Mouse (Mus musculus): ENCODE measurements around the gene Ctu2. TPM values are rescaled to one million over a fixed set of nuclear protein-coding genes. Genes with fewer than 3 reads are reported as not detected.
A peak's percentile ranks its signal among the peaks of the same experiment; 100 is the strongest.

Gene Ctu2
- total and polyA plus RNA-seq, 3 experiments, result 23.8 to 63.1 (median 40.4) TPM

DNA sequence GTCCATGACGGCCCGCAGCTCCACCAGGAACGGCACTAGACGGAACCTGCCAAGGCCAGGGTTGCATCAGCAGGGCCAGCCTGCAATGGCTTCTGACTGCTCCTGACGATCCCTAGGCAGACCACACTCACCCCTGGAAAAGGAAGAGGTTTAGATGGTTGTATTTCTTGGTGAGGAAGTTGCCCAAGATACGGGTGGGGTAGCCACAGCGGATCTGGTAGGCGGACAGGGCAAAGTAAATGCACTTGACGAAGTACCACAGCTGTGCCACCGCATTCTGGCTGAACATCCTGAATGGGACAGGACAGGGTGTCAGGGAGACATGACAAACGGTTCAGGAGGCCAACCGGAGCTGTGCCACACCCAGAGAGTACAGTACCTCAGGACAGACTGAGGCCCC lies 8.9 kb downstream of the Ctu2 start:
- no peak overlapping the region for H3K4me2 ChIP-seq (ENCODE audit: insufficient read depth, low read depth, poor library complexity, severe bottlenecking)
- H3K9ac ChIP-seq (ENCODE audit: insufficient read depth, low read depth), result no peak overlapping the region
- DNase-seq (ENCODE audit: extremely low read depth), result no peak
- in situ Hi-C loops (cut with MboI; ENCODE audit: low pct_ligation_motif_present, low pct_unique_long_range_greater_than_20kb, low sequenced_read_pairs), result no loop called here
- H3K4me1 ChIP-seq (ENCODE audit: control insufficient read depth in 1 of 2, insufficient read depth in 2 of 2), result peaks cover 3 to 4% of the 10 kb centered on the region in 2 experiments; a peak in 1 of 4 replicates
- no peak for TF ChIP-seq EP300 (IDR thresholded peaks at IDR 0.05; ENCODE audit: low read length)
- no peak for TF ChIP-seq CHD2 (IDR thresholded peaks at IDR 0.05; ENCODE audit: low read length)
- TF ChIP-seq RCOR1 (conservative IDR thresholded peaks at IDR 0.05; ENCODE audit: low read depth, low read length), result no peak
- TF ChIP-seq CHD1 (IDR thresholded peaks at IDR 0.05; ENCODE audit: low read depth, low read length), result no peak
- 0 out of 2 replicates have a peak, but pooled peaks have one; percentile 19 for TF ChIP-seq POLR2AphosphoS2 (IDR thresholded peaks at IDR 0.05; ENCODE audit: low read depth, low read length)
- TF ChIP-seq ZC3H11A (IDR thresholded peaks at IDR 0.05; ENCODE audit: low read depth, low read length), result no peak
- no peak for TF ChIP-seq USF1 (IDR thresholded peaks at IDR 0.05; ENCODE audit: low read depth, low read length)
- no peak for TF ChIP-seq ZMIZ1 (IDR thresholded peaks at IDR 0.05; ENCODE audit: low read depth, low read length)
- peaks cover 12% of the 10 kb centered on the region for H3K9me3 ChIP-seq (replicated peaks; ENCODE audit: low read length)
- no peak overlapping the region for H3K27ac ChIP-seq (ENCODE audit: insufficient read depth, low read depth)
- dilution Hi-C loops (cut with MboI; ENCODE audit: extremely low pct_ligation_motif_present, extremely low pct_unique_long_range_greater_than_20kb, low sequenced_read_pairs), result no loop called here
- no peaks in the 10 kb centered on the region for H3K79me2 ChIP-seq (replicated peaks; ENCODE audit: control insufficient read depth, extremely low read depth, insufficient read depth, poor library complexity, severe bottlenecking)
- no peak overlapping the region for H3K4me3 ChIP-seq (replicated peaks in 1 of 3; ENCODE audit: low read depth in 2 of 3, low read length in 2 of 3, poor library complexity in 1 of 3)
- H3K36me3 ChIP-seq (replicated peaks in 1 of 2; ENCODE audit: control insufficient read depth in 1 of 2, insufficient read depth in 1 of 2, low read length in 1 of 2), result peaks cover 98 to 100% of the 10 kb centered on the region in 2 experiments
- H3K27me3 ChIP-seq (replicated peaks), result no peaks in the 10 kb centered on the region

DNA sequence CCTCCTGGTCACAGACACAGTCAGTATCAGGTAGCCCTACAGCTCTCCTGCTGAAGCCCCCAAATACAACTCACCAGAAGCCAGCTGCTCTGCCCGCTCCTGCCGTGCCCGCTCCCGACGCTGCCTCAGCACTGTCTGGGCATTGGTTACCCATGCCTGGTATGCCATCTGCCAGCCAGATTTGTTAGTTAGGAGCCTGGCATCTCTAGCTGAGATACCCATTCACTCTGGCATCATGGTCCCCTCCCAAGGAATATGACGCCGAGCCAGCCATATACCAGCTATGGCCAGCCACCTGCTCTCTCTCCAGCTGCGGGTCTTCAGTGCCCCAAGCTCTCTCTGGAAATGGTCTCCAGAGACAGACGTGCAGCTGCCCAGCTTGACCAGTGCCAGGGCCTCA lies 12.4 kb downstream of the Ctu2 start:
- in situ Hi-C loops (cut with MboI; ENCODE audit: low pct_ligation_motif_present, low pct_unique_long_range_greater_than_20kb, low sequenced_read_pairs), result no loop called here
- Histone ChIP-seq H3K27me3 (replicated peaks) (no peaks in the 10 kb centered on the region), H3K27ac (ENCODE audit: insufficient read depth, low read depth) (no peak overlapping the region), H3K9ac (ENCODE audit: insufficient read depth, low read depth) (no peak overlapping the region), H3K9me3 (replicated peaks; ENCODE audit: low read length) (peaks cover 9% of the 10 kb centered on the region), H3K79me2 (replicated peaks; ENCODE audit: control insufficient read depth, extremely low read depth, insufficient read depth, poor library complexity, severe bottlenecking) (no peaks in the 10 kb centered on the region), H3K4me1 (ENCODE audit: control insufficient read depth in 1 of 2, insufficient read depth in 2 of 2) (peaks cover 3 to 4% of the 10 kb centered on the region in 2 experiments; a peak in 1 of 4 replicates), H3K36me3 (replicated peaks in 1 of 2; ENCODE audit: control insufficient read depth in 1 of 2, insufficient read depth in 1 of 2, low read length in 1 of 2) (peaks cover 93 to 97% of the 10 kb centered on the region in 2 experiments), H3K4me2 (ENCODE audit: insufficient read depth, low read depth, poor library complexity, severe bottlenecking) (no peak overlapping the region), H3K4me3 (replicated peaks in 1 of 3; ENCODE audit: low read depth in 2 of 3, low read length in 2 of 3, poor library complexity in 1 of 3) (no peak overlapping the region)
- TF ChIP-seq CTCF (conservative IDR thresholded peaks at IDR 0.05 in 1 of 2, IDR thresholded peaks at IDR 0.05 in 1 of 2; ENCODE audit: low read depth in 2 of 2, low read length in 2 of 2), result no peak
- no peak for TF ChIP-seq ETS1 (conservative IDR thresholded peaks at IDR 0.05; ENCODE audit: low read depth, low read length)
- no peak for DNase-seq (ENCODE audit: extremely low read depth)
- dilution Hi-C loops (cut with MboI; ENCODE audit: extremely low pct_ligation_motif_present, extremely low pct_unique_long_range_greater_than_20kb, low sequenced_read_pairs), result no loop called here

DNA sequence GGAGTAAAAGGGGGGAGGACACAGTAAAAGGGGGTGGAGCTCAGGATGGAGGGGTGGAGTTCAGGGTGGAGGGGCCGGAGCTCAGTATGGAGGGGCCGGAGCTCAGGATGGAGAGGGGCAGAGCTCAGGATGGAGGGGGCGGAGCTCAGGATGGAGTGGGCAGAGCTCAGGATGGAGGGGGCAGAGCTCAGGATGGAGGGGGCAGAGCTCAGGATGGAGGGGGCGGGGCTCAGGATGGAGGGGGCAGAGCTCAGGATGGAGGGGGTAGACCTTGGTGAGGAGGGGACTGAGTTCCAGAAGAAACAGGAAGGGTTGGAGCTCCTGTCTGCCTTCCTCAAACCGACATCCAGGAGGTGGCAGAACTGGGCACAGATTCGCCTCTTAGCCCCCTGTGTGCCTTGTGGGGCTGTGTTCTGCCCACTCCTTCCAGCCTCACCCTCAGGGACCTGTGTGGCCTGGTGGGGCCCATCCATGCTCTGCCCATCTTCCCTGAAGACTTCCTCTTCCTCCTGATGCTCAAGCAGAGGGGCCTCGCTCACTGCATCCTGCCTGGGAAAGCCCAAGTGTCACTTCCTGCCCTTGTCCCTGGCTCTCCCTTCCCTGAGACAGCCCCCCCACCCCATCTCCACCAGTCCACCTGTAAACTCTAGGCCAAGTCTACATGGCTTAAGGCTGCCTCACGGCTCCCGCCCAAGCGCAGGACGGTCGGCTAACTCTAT lies 21.2 kb downstream of the Ctu2 start:
- TF ChIP-seq MAX (IDR thresholded peaks at IDR 0.05; ENCODE audit: low read length), result no peak
- TF ChIP-seq BHLHE40 (IDR thresholded peaks at IDR 0.05; ENCODE audit: low read depth, low read length), result no peak
- TF ChIP-seq SIN3A (IDR thresholded peaks at IDR 0.05; ENCODE audit: low read length), result no peak
- H3K27ac ChIP-seq (ENCODE audit: insufficient read depth, low read depth), result no peak overlapping the region
- no peaks in the 10 kb centered on the region for H3K79me2 ChIP-seq (replicated peaks; ENCODE audit: control insufficient read depth, extremely low read depth, insufficient read depth, poor library complexity, severe bottlenecking)
- peaks cover 84 to 97% of the 10 kb centered on the region in 2 experiments for H3K36me3 ChIP-seq (replicated peaks in 1 of 2; ENCODE audit: control insufficient read depth in 1 of 2, insufficient read depth in 1 of 2, low read length in 1 of 2)
- no peak for DNase-seq (ENCODE audit: extremely low read depth)
- in situ Hi-C loops (cut with MboI; ENCODE audit: low pct_ligation_motif_present, low pct_unique_long_range_greater_than_20kb, low sequenced_read_pairs) (no loop called here), dilution Hi-C loops (cut with MboI; ENCODE audit: extremely low pct_ligation_motif_present, extremely low pct_unique_long_range_greater_than_20kb, low sequenced_read_pairs) (no loop called here)
- H3K9ac ChIP-seq (ENCODE audit: insufficient read depth, low read depth), result no peak overlapping the region
- H3K4me3 ChIP-seq (replicated peaks in 1 of 3; ENCODE audit: low read depth in 2 of 3, low read length in 2 of 3, poor library complexity in 1 of 3), result no peak overlapping the region
- H3K27me3 ChIP-seq (replicated peaks), result no peaks in the 10 kb centered on the region
- H3K4me1 ChIP-seq (ENCODE audit: control insufficient read depth in 1 of 2, insufficient read depth in 2 of 2), result peaks cover 3 to 11% of the 10 kb centered on the region in 2 experiments; a peak in 2 of 4 replicates
- no peaks in the 10 kb centered on the region for H3K9me3 ChIP-seq (replicated peaks; ENCODE audit: low read length)
- H3K4me2 ChIP-seq (ENCODE audit: insufficient read depth, low read depth, poor library complexity, severe bottlenecking), result no peak overlapping the region

All from CH12.LX (cell line).